Mouse (Mus musculus) kidney, embryonic 16.5 days (tissue): ENCODE measurements around the gene Fam71e1. TPM values are rescaled to one million over a fixed set of nuclear protein-coding genes. Genes with fewer than 3 reads are reported as not detected.

Experiments
- ATAC-seq: fragments of 200-750 bp; cut with Nextera tagmentation; 2 replicates; pipeline ENCODE4 v1.8.0; 2017; ENCODE audit warnings: moderate TSS enrichment; ENCODE audit not compliant: low FRiP score, low TSS enrichment
- H3K27ac ChIP-seq: fragments of 300-500 bp; sonication (generic); 2 replicates; pipeline ENCODE4 v1.5.1; 2014; ENCODE audit warnings: low read length
- H3K27me3 ChIP-seq: fragments of 300-500 bp; sonication (generic); 2 replicates; pipeline ENCODE4 v1.6.1; 2014; ENCODE audit warnings: low read length, control low read depth, mixed read lengths; ENCODE audit not compliant: insufficient read depth
- H3K36me3 ChIP-seq: fragments of 300-500 bp; sonication (generic); 2 replicates; pipeline ENCODE4 v1.6.1; 2014; ENCODE audit warnings: low read length, control low read depth, mixed read lengths; ENCODE audit not compliant: insufficient read depth
- H3K4me1 ChIP-seq: fragments of 300-500 bp; sonication (generic); 2 replicates; pipeline ENCODE4 v1.6.1; 2014; ENCODE audit warnings: low read length, control low read depth, mixed read lengths; ENCODE audit not compliant: insufficient read depth
- H3K4me2 ChIP-seq: fragments of 300-500 bp; sonication (generic); replicated peaks from 2 replicates; pipeline ENCODE4 v1.6.1; 2014; ENCODE audit warnings: low read depth, low read length
- H3K4me3 ChIP-seq: fragments of 300-500 bp; sonication (generic); 2 replicates; pipeline ENCODE4 v1.5.1; 2014; ENCODE audit warnings: mild to moderate bottlenecking, low read length
- H3K9ac ChIP-seq: fragments of 300-500 bp; sonication (generic); replicated peaks from 2 replicates; pipeline ENCODE4 v1.6.1; 2014; ENCODE audit warnings: low read length
- H3K9me3 ChIP-seq: fragments of 300-500 bp; sonication (generic); 2 replicates; pipeline ENCODE4 v1.6.1; 2016; ENCODE audit warnings: low read length, control low read depth
- WGBS: fragments of 180-500 bp; shearing (Covaris S2); extraction: QIAGEN DNeasy Blood & Tissue Kit; methylation state at CpG from one replicate; pipeline ENCODE4 v1.1.7; 2014; 5-methylcytosine and 5-hydroxymethylcytosine counted together
- polyA plus RNA-seq: library from polyadenylated mRNA; unstranded; fragments of >200 nt; fragmentation: Nextera tagmentation; extraction: Ambion mirVana; gene quantifications from 2 replicates; pipeline ENCODE4 v1.2.1, GENCODE M21; 2015

Fam71e1 gene
- polyA plus RNA-seq, 1 experiment from 2014 or later, result 15.4 TPM

- peak overlapping the region; percentile 93 for H3K4me2 ChIP-seq
- H3K27ac ChIP-seq, result no peak overlapping the region
- peaks cover 8% of the 10 kb centered on the region for H3K36me3 ChIP-seq
- H3K4me1 ChIP-seq, result peaks cover 10% of the 10 kb centered on the region
- no peak for ATAC-seq
- WGBS, result 83% methylated on average over 10 of the region's 10 CpGs
- H3K27me3 ChIP-seq, result no peaks in the 10 kb centered on the region
- no peaks in the 10 kb centered on the region for H3K9me3 ChIP-seq
- peak overlapping the region; percentile 77 for H3K4me3 ChIP-seq
- H3K9ac ChIP-seq, result no peak overlapping the region
These were observed 1.1 kb downstream of the Fam71e1 start for GRCm38 (mm10) chr7:44497361-44498055.

GRCm38 (mm10) chr7:44498922-44499321 is 2.5 kb downstream of the Fam71e1 start:
- Histone ChIP-seq H3K36me3 (no peaks in the 10 kb centered on the region), H3K4me3 (no peak overlapping the region), H3K4me1 (peaks cover 10% of the 10 kb centered on the region), H3K9me3 (no peaks in the 10 kb centered on the region), H3K27ac (no peak overlapping the region), H3K27me3 (no peaks in the 10 kb centered on the region), H3K4me2 (no peak overlapping the region), H3K9ac (no peak overlapping the region)
- ATAC-seq, result no peak
- WGBS, result 81% methylated on average over 1 of the region's 1 CpGs

- H3K4me1 ChIP-seq, result peaks cover 8% of the 10 kb centered on the region
- H3K27me3 ChIP-seq, result no peaks in the 10 kb centered on the region
- no peaks in the 10 kb centered on the region for H3K9me3 ChIP-seq
- no peak overlapping the region; the same call in 1 of the 2 replicates for H3K9ac ChIP-seq
- no peaks in the 10 kb centered on the region for H3K36me3 ChIP-seq
- no peak overlapping the region for H3K27ac ChIP-seq
- no peak for ATAC-seq
- no peak overlapping the region for H3K4me3 ChIP-seq
- no peak overlapping the region for H3K4me2 ChIP-seq
- WGBS, result 61% methylated on average over 18 of the region's 20 CpGs
These were observed 3.7 kb downstream of the Fam71e1 start for GRCm38 (mm10) chr7:44500046-44500445.

- H3K4me1 ChIP-seq, result no peaks in the 10 kb centered on the region
These were observed 5.3 kb downstream of the Fam71e1 start for GRCm38 (mm10) chr7:44501563-44502115.

GRCm38 (mm10) chr7:44507491-44507890 is 11.1 kb downstream of the Fam71e1 start:
- H3K27ac ChIP-seq, result no peak overlapping the region
- H3K9ac ChIP-seq, result no peak overlapping the region
- H3K4me1 ChIP-seq, result no peaks in the 10 kb centered on the region
- H3K4me2 ChIP-seq, result no peak overlapping the region
- no peak for ATAC-seq
- no peak overlapping the region for H3K4me3 ChIP-seq
- H3K27me3 ChIP-seq, result peaks cover 6% of the 10 kb centered on the region; the same call in 1 of the 2 replicates
- H3K36me3 ChIP-seq, result no peaks in the 10 kb centered on the region
- no peaks in the 10 kb centered on the region for H3K9me3 ChIP-seq

More at GRCm38 (mm10) chr7:44501563-44502115, 5.3 kb downstream of the Fam71e1 start:
- 38% methylated on average over 5 of the region's 5 CpGs for WGBS
- no peak overlapping the region for H3K9ac ChIP-seq
- H3K27ac ChIP-seq, result no peak overlapping the region
- no peak for ATAC-seq
- H3K9me3 ChIP-seq, result no peaks in the 10 kb centered on the region
- no peaks in the 10 kb centered on the region for H3K36me3 ChIP-seq
- no peak overlapping the region for H3K4me2 ChIP-seq
- no peak overlapping the region for H3K4me3 ChIP-seq
- H3K27me3 ChIP-seq, result no peaks in the 10 kb centered on the region

GRCm38 (mm10) chr7:44519240-44519913 is 23.0 kb downstream of the Fam71e1 start:
- ATAC-seq, result no peak
- 74% methylated on average over 9 of the region's 9 CpGs for WGBS
- peaks cover 24% of the 10 kb centered on the region; the same call in 1 of the 2 replicates for H3K27me3 ChIP-seq

GRCm38 (mm10) chr7:44520990-44521389 is 24.6 kb downstream of the Fam71e1 start:
- Histone ChIP-seq H3K9ac (no peak overlapping the region), H3K27me3 (peaks cover 29% of the 10 kb centered on the region; the same call in 1 of the 2 replicates), H3K27ac (no peak overlapping the region), H3K4me3 (no peak overlapping the region), H3K4me1 (peaks cover 12% of the 10 kb centered on the region; the same call in 1 of the 2 replicates), H3K4me2 (no peak overlapping the region), H3K36me3 (no peaks in the 10 kb centered on the region), H3K9me3 (no peaks in the 10 kb centered on the region)
- no peak for ATAC-seq
- 50% methylated on average over 3 of the region's 3 CpGs for WGBS

More at GRCm38 (mm10) chr7:44519240-44519913, 23.0 kb downstream of the Fam71e1 start:
- H3K9ac ChIP-seq, result no peak overlapping the region
- no peaks in the 10 kb centered on the region for H3K9me3 ChIP-seq
- H3K4me2 ChIP-seq, result no peak overlapping the region
- H3K27ac ChIP-seq, result no peak overlapping the region
- no peak overlapping the region for H3K4me3 ChIP-seq
- no peaks in the 10 kb centered on the region for H3K36me3 ChIP-seq
- no peaks in the 10 kb centered on the region for H3K4me1 ChIP-seq

- H3K36me3 ChIP-seq, result no peaks in the 10 kb centered on the region
- WGBS, result 3% methylated on average over 20 of the region's 20 CpGs
- no peak overlapping the region for H3K9ac ChIP-seq
- H3K27me3 ChIP-seq, result peaks cover 29% of the 10 kb centered on the region; the same call in 1 of the 2 replicates
- H3K4me3 ChIP-seq, result no peak overlapping the region
- H3K9me3 ChIP-seq, result no peaks in the 10 kb centered on the region
- no peak overlapping the region for H3K27ac ChIP-seq
- peaks cover 12% of the 10 kb centered on the region; the same call in 1 of the 2 replicates for H3K4me1 ChIP-seq
- peak overlapping the region; percentile 31 for H3K4me2 ChIP-seq
- peak; percentile 71; the same call in 1 of the 2 replicates for ATAC-seq
These were observed 25.3 kb downstream of the Fam71e1 start for GRCm38 (mm10) chr7:44521710-44522109.

GRCm38 (mm10) chr7:44523056-44523455 is 26.7 kb downstream of the Fam71e1 start:
- Histone ChIP-seq H3K9ac (no peak overlapping the region), H3K36me3 (no peaks in the 10 kb centered on the region), H3K27me3 (peaks cover 23% of the 10 kb centered on the region; the same call in 1 of the 2 replicates), H3K4me2 (no peak overlapping the region), H3K4me1 (peaks cover 16% of the 10 kb centered on the region; the same call in 1 of the 2 replicates), H3K27ac (no peak overlapping the region), H3K4me3 (no peak overlapping the region), H3K9me3 (no peaks in the 10 kb centered on the region)
- ATAC-seq, result no peak
- 67% methylated on average over 2 of the region's 2 CpGs for WGBS
